Mouse (Mus musculus): ENCODE data around the gene Hddc3.

DNA sequence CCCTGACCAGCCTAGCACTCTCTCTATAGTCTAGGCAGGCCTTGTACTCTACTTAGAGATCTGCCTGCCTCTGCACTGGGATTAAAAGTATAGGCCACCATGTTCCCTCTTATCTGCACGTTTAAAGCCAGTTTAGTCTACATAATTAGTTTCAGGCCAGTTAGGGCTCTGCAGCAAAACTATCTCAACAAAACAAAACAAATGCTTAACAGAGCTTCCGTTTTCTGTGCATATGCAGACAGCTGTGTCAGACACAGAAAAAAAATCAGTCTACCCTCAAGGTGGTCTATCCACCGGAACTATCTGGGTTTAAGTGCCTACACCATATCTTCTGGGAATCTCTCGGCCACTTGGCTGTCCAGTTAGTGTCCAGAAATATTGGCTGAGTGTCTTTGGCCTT lies 30.4 kb downstream of the Hddc3 start:
- TF ChIP-seq CTCF (IDR thresholded peaks at IDR 0.05; ENCODE audit: control insufficient read depth, insufficient read depth, insufficient replicate concordance, low read depth, low read length) (no peak), POLR2A (IDR thresholded peaks at IDR 0.05; ENCODE audit: control insufficient read depth, low read depth, low read length) (no peak)
